Mouse (Mus musculus): ENCODE results near the gene Asxl1. TPM values are rescaled to one million over a fixed set of nuclear protein-coding genes. Genes with fewer than 3 reads are reported as not detected.

The Asxl1 gene
- polyA plus RNA-seq, 2 experiments from 2014 or later: 13.9 to 20.4 TPM

GRCm38 (mm10) chr2:153414607-153415006 lies 69.0 kb downstream of the Asxl1 start:
- peak; percentile 76 for ATAC-seq

GRCm38 (mm10) chr2:153417841-153418240 lies 72.2 kb downstream of the Asxl1 start:
- no peak for ATAC-seq

- no peak for ATAC-seq
Observed at GRCm38 (mm10) chr2:153418381-153418780, 72.8 kb downstream of the Asxl1 start.

GRCm38 (mm10) chr2:153421233-153421632 lies 75.6 kb downstream of the Asxl1 start:
- no peak for ATAC-seq

- ATAC-seq: no peak
Observed at GRCm38 (mm10) chr2:153422051-153422450, 76.4 kb downstream of the Asxl1 start.

GRCm38 (mm10) chr2:153423113-153423512 lies 77.5 kb downstream of the Asxl1 start:
- no peak for ATAC-seq

- ATAC-seq: no peak
Observed at GRCm38 (mm10) chr2:153424557-153424956, 78.9 kb downstream of the Asxl1 start.

- ATAC-seq: no peak
Observed at GRCm38 (mm10) chr2:153425124-153425844, 79.7 kb downstream of the Asxl1 start.

GRCm38 (mm10) chr2:153425998-153426670 lies 80.5 kb downstream of the Asxl1 start:
- no peak for ATAC-seq

GRCm38 (mm10) chr2:153426931-153427330 lies 81.3 kb downstream of the Asxl1 start:
- ATAC-seq: no peak

- ATAC-seq: no peak
Observed at GRCm38 (mm10) chr2:153428485-153428884, 82.9 kb downstream of the Asxl1 start.

- no peak for ATAC-seq
Observed at GRCm38 (mm10) chr2:153430571-153430970, 84.9 kb downstream of the Asxl1 start.

- ATAC-seq: no peak
Observed at GRCm38 (mm10) chr2:153432492-153432891, 86.9 kb downstream of the Asxl1 start.

GRCm38 (mm10) chr2:153433859-153434258 lies 88.2 kb downstream of the Asxl1 start:
- ATAC-seq: no peak

GRCm38 (mm10) chr2:153434880-153435831 lies 89.5 kb downstream of the Asxl1 start:
- ATAC-seq: no peak

- ATAC-seq: no peak
Observed at GRCm38 (mm10) chr2:153436641-153437305, 91.1 kb downstream of the Asxl1 start.

- ATAC-seq: no peak
Observed at GRCm38 (mm10) chr2:153437306-153437659, 91.7 kb downstream of the Asxl1 start.

- no peak for ATAC-seq
Observed at GRCm38 (mm10) chr2:153440755-153441154, 95.1 kb downstream of the Asxl1 start.

GRCm38 (mm10) chr2:153441228-153441627 lies 95.6 kb downstream of the Asxl1 start:
- no peak for ATAC-seq

GRCm38 (mm10) chr2:153442720-153443119 lies 97.1 kb downstream of the Asxl1 start:
- ATAC-seq: no peak

GRCm38 (mm10) chr2:153443434-153444240 lies 98.0 kb downstream of the Asxl1 start:
- no peak for ATAC-seq

All from activated CD4-positive, CD25-positive, alpha-beta regulatory T cell, adult 4 months (primary cell).